Mouse (Mus musculus): ENCODE results near the gene Cdc37. TPM values are rescaled to one million over a fixed set of nuclear protein-coding genes. Genes with fewer than 3 reads are reported as not detected.
A peak's percentile ranks its signal among the peaks of the same experiment; 100 is the strongest.

The Cdc37 gene
- polyA plus RNA-seq, 1 experiment from 2014 or later, result 297 TPM

DNA sequence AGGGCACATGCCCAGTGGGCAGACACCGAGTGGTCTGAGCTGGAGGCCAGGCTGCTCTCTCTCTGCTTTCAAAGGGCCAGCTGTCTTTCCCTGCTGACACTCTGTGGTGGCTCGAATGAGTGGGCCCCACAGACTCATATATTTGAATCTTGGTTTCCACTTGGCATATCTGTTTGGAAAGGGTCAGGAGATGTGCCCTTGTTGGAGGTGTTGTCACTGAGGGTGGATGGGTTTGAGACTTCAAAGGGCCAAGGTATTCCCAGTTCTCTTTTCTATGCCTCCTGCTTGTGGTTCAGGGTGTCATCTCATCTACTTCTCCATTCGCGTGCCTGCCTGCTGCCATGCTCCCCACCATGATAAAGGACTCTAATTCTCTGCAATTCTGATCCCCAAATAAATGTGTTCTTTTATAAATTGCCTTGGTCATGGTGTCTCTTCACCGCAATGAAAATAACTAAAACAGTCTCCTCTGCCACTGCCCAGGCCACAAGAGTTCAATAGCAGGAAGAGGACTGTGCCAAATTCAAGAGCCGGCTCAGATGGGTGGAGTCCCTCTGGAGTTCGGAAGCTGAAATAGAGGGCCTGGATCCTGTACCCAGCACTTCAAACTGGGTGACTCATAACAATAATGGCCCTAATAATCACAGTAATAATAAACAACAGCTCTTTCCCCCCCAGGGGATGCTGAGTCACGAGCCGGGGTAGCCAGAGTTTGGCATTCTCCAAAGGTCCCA is 15.0 kb downstream of the Cdc37 start:
- DNase-seq (ENCODE audit: low spot score, missing footprints) (no peak), ATAC-seq (ENCODE audit: low FRiP score) (no peak)
- no peak overlapping the region for H3K27ac ChIP-seq (ENCODE audit: low read depth, low read length)
- no peak overlapping the region for H3K9ac ChIP-seq (ENCODE audit: low read length)
- 78% methylated on average over 9 of the region's 9 CpGs for WGBS
- H3K4me3 ChIP-seq (ENCODE audit: low read depth, low read length), result no peak overlapping the region
- no peaks in the 10 kb centered on the region for H3K27me3 ChIP-seq (ENCODE audit: control insufficient read depth, insufficient read depth, low read length)
- no peak overlapping the region for H3K4me2 ChIP-seq
- H3K9me3 ChIP-seq (ENCODE audit: control insufficient read depth, low read length), result no peaks in the 10 kb centered on the region
- peaks cover 7% of the 10 kb centered on the region; the same call in 1 of the 2 replicates for H3K36me3 ChIP-seq (ENCODE audit: control insufficient read depth, insufficient read depth, low read length)
- H3K4me1 ChIP-seq (ENCODE audit: control insufficient read depth, insufficient read depth, low read length), result 0 out of 2 replicates have a peak, but pooled peaks cover 4% of the 10 kb centered on the region

DNA sequence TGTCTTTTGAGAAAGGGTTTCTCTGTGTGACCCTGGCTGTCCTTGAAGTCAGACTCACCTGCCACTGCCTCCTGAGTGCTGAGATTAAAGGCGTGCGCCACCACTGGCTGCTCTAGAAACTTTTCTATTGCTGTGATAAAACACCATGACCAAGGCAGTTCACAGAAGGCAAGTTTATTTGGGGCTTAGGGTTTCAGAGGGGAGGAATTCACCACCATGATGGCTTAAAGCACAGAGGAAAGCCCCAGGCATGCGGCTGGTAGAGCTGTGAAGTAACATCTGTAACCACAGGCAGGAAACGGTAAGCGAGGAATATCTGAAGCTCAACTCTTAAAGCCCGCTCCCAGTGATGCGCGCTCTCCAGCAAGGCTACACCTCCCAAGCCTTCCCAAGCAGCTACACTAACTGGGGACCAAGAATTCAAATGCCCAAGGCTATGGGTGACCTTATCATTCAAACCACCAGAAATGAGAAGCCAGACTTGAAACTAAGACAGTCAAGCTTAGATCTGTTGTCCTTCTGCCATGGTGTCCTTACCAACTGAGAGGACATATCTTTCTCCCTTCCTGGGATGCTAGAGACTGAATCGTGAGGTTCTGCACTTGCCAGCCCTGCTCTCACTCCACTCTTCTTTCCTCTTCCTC is 16.6 kb downstream of the Cdc37 start:
- H3K9ac ChIP-seq (ENCODE audit: low read length), result no peak overlapping the region
- H3K36me3 ChIP-seq (ENCODE audit: control insufficient read depth, insufficient read depth, low read length), result no peaks in the 10 kb centered on the region
- no peaks in the 10 kb centered on the region for H3K27me3 ChIP-seq (ENCODE audit: control insufficient read depth, insufficient read depth, low read length)
- no peak overlapping the region for H3K4me3 ChIP-seq (ENCODE audit: low read depth, low read length)
- H3K27ac ChIP-seq (ENCODE audit: low read depth, low read length), result no peak overlapping the region
- H3K9me3 ChIP-seq (ENCODE audit: control insufficient read depth, low read length), result no peaks in the 10 kb centered on the region
- H3K4me2 ChIP-seq, result no peak overlapping the region
- no peak for DNase-seq (ENCODE audit: low spot score, missing footprints)
- H3K4me1 ChIP-seq (ENCODE audit: control insufficient read depth, insufficient read depth, low read length), result 0 out of 2 replicates have a peak, but pooled peaks cover 4% of the 10 kb centered on the region
- ATAC-seq (ENCODE audit: low FRiP score), result no peak
- WGBS, result 83% methylated on average over 9 of the region's 9 CpGs

DNA sequence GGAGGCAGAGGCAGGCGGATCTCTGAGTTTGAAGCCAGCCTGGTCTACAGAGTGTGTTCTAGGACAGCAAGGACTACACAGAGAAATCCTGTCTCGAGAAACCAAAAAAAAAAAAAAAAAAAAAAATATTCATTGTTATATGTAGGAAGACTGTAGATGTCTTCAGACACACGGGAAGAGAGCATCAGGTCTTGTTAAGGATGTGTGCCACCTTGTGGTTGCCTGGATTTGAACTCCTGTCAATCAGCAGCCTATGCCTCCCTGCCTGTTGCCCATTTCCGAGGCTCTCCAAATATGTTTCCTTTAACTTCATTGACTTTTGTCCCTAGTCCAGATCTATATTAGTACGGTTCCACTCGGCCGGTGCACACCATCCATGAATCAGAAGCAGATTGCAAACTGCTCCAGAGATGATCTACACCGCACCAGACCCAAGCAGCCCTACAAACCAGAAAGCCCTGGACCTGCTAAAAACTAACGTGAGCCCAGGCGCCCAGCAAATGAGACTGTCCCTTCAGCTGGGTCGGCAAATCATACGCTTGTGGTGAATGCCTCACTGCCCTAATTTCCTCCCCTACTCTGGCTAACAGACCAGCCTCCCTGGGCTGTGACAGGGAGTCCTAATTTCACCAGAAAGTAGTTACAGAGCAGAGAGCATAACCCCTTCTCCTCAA is 17.5 kb downstream of the Cdc37 start:
- Histone ChIP-seq H3K4me1 (ENCODE audit: control insufficient read depth, insufficient read depth, low read length) (0 out of 2 replicates have a peak, but pooled peaks cover 4% of the 10 kb centered on the region), H3K4me2 (no peak overlapping the region), H3K27me3 (ENCODE audit: control insufficient read depth, insufficient read depth, low read length) (no peaks in the 10 kb centered on the region), H3K27ac (ENCODE audit: low read depth, low read length) (no peak overlapping the region), H3K9ac (ENCODE audit: low read length) (no peak overlapping the region), H3K36me3 (ENCODE audit: control insufficient read depth, insufficient read depth, low read length) (no peaks in the 10 kb centered on the region), H3K4me3 (ENCODE audit: low read depth, low read length) (no peak overlapping the region), H3K9me3 (ENCODE audit: control insufficient read depth, low read length) (no peaks in the 10 kb centered on the region)
- 86% methylated on average over 12 of the region's 12 CpGs for WGBS
- DNase-seq (ENCODE audit: low spot score, missing footprints) (no peak), ATAC-seq (ENCODE audit: low FRiP score) (no peak)

DNA sequence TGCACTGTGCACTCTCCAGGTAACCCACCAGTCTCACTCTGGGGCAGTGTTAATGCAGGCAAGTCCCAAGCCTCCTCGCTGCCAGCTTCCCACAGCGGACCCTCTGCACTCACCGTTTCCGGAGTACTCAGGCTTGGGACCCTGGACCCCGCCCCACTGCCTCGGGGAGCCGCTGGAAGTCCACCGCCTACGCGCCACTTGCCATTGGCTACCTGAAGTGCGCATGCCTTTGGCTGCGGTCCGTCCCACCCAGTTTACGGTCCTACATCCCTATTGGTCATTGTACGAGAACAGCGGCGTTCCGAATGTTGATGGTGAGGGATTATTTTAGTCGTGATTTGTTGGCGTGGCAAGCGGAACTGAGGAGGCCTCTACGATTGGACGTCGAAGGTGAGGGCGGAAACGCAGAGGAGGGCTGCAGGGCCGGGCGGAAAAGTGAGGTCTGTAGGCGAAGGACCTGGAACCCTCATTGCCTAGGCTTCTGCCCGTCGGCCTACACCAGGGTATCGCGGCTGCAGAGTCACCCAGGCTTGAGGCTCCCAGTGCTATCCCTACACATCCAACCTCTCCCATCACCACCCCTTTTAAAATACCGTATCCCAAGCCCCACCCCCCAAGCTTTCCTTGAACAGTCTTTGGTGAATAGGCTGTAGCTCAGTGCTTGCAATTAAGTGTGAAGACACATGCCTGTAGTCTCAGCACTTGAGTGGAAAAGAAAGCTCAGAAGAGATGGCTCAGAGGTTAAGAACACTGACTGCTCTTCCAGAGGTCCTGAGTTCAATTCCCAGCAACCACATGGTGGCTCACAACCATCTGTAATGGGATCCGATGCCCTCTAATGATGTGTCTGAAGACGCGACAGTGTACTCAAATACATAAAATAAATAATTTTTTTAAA is 18.5 kb downstream of the Cdc37 start, which contains the start of gene Tyk2:
TSS of gene Tyk2 (minus strand) at position 185 of the 898 bp plus-strand sequence.
- peak within 1 kb of the TSS; percentile 66 for H3K9ac ChIP-seq (ENCODE audit: low read length)
- H3K9me3 ChIP-seq (ENCODE audit: control insufficient read depth, low read length), result no peaks in the 10 kb centered on the region
- DNase-seq (ENCODE audit: low spot score, missing footprints), result peak; percentile 97
- ATAC-seq (ENCODE audit: low FRiP score), result peak; percentile 99
- peak within 1 kb of the TSS; percentile 49 for H3K4me2 ChIP-seq
- H3K36me3 ChIP-seq (ENCODE audit: control insufficient read depth, insufficient read depth, low read length), result no peaks in the 10 kb centered on the region
- H3K4me1 ChIP-seq (ENCODE audit: control insufficient read depth, insufficient read depth, low read length), result 0 out of 2 replicates have a peak, but pooled peaks cover 4% of the 10 kb centered on the region
- peak within 1 kb of the TSS; percentile 42 for H3K4me3 ChIP-seq (ENCODE audit: low read depth, low read length)
- 6% methylated on average over 37 of the region's 37 CpGs for WGBS
- H3K27ac ChIP-seq (ENCODE audit: low read depth, low read length), result no peak within 1 kb of the TSS
- no peaks in the 10 kb centered on the region for H3K27me3 ChIP-seq (ENCODE audit: control insufficient read depth, insufficient read depth, low read length)

DNA sequence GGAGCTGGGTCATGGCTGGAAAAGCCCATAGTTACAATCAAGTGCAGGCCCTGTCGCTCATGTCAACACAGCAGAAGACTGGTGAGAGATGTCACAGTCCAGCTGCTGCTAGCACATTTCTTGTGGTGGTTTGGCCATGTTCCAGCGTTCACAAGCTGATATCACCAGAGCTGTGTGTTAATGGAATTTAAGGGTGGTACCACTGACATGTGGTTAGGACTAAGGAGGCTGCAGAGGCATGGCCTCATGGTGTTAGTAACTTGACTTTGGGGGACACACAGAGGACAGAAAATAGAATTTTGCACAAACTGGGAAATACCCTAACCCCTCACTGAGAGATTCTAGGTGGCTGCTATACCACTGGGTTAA is 23.5 kb downstream of the Cdc37 start:
- H3K27ac ChIP-seq (ENCODE audit: low read depth, low read length), result no peak overlapping the region
- 0 out of 2 replicates have a peak, but pooled peaks cover 2% of the 10 kb centered on the region for H3K36me3 ChIP-seq (ENCODE audit: control insufficient read depth, insufficient read depth, low read length)
- no peak overlapping the region for H3K4me2 ChIP-seq
- DNase-seq (ENCODE audit: low spot score, missing footprints), result no peak
- H3K9ac ChIP-seq (ENCODE audit: low read length), result no peak overlapping the region
- 88% methylated on average over 2 of the region's 2 CpGs for WGBS
- H3K4me3 ChIP-seq (ENCODE audit: low read depth, low read length), result no peak overlapping the region
- H3K27me3 ChIP-seq (ENCODE audit: control insufficient read depth, insufficient read depth, low read length), result no peaks in the 10 kb centered on the region
- no peaks in the 10 kb centered on the region for H3K9me3 ChIP-seq (ENCODE audit: control insufficient read depth, low read length)
- H3K4me1 ChIP-seq (ENCODE audit: control insufficient read depth, insufficient read depth, low read length), result 0 out of 2 replicates have a peak, but pooled peaks cover 4% of the 10 kb centered on the region
- no peak for ATAC-seq (ENCODE audit: low FRiP score)

DNA sequence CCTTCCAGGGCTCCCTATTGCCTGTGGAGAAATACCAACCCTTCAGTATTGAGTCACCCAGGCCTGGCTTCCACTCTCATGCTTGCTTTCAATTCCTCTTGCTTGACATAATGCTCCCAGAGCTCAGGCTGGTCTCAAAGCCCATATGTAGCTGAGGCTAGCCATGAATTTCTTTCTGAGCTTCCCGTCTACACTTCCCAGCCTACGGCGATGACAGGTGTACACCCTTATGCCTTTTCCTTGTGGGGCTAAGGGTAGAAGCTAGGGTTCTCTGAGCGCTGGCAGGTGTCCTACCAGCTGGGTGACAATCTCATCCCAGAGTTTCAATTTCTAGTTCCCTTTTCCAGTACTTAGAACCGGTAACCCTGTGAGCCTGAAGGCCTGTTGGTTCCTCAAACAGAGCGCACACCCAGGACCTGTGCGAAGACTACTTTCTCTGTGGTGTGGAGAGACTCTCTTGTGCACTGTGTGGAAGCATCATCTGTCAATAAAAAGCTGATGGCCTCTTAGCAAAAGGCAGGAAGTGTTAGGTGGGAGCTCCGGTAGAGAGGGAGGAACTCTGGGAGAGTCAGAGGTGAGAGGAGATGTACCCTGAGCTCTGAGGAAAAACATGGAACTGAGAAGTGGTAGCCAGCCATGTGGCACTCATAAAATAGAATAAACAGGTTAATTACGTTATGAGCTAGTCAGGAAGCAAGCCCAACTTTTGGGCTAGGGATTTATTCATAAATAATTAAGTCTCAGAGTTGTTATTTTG is 24.1 kb downstream of the Cdc37 start:
- WGBS, result 90% methylated on average over 9 of the region's 9 CpGs
- H3K27me3 ChIP-seq (ENCODE audit: control insufficient read depth, insufficient read depth, low read length), result no peaks in the 10 kb centered on the region
- H3K4me3 ChIP-seq (ENCODE audit: low read depth, low read length), result no peak overlapping the region
- no peak overlapping the region for H3K4me2 ChIP-seq
- H3K36me3 ChIP-seq (ENCODE audit: control insufficient read depth, insufficient read depth, low read length), result 0 out of 2 replicates have a peak, but pooled peaks cover 2% of the 10 kb centered on the region
- 0 out of 2 replicates have a peak, but pooled peaks cover 4% of the 10 kb centered on the region for H3K4me1 ChIP-seq (ENCODE audit: control insufficient read depth, insufficient read depth, low read length)
- no peak overlapping the region for H3K9ac ChIP-seq (ENCODE audit: low read length)
- H3K27ac ChIP-seq (ENCODE audit: low read depth, low read length), result no peak overlapping the region
- no peak for DNase-seq (ENCODE audit: low spot score, missing footprints)
- ATAC-seq (ENCODE audit: low FRiP score), result no peak
- H3K9me3 ChIP-seq (ENCODE audit: control insufficient read depth, low read length), result no peaks in the 10 kb centered on the region

DNA sequence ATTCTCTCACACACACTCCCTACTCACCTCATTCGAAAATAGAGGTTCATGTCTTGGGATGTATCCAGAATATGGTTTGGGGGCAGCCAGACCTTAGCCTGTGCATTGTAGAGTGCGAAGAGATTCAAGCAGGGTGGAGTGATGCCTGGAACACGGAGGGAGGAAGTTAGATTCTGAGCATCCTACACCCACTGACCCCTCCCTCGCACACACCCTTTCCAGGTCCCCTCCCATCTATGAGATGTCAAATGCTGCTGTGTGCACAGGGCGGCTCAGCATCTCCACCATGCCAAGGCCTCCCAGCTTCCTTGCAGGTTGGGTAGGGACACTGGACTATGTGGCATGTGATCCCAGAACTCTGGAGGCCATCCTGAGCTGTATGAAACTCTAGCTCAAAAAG is 24.9 kb downstream of the Cdc37 start:
- H3K27ac ChIP-seq (ENCODE audit: low read depth, low read length), result no peak overlapping the region
- ATAC-seq (ENCODE audit: low FRiP score), result no peak
- no peaks in the 10 kb centered on the region for H3K9me3 ChIP-seq (ENCODE audit: control insufficient read depth, low read length)
- H3K4me3 ChIP-seq (ENCODE audit: low read depth, low read length), result no peak overlapping the region
- H3K9ac ChIP-seq (ENCODE audit: low read length), result no peak overlapping the region
- H3K4me1 ChIP-seq (ENCODE audit: control insufficient read depth, insufficient read depth, low read length), result no peaks in the 10 kb centered on the region
- H3K4me2 ChIP-seq, result no peak overlapping the region
- H3K36me3 ChIP-seq (ENCODE audit: control insufficient read depth, insufficient read depth, low read length), result 0 out of 2 replicates have a peak, but pooled peaks cover 2% of the 10 kb centered on the region
- no peak for DNase-seq (ENCODE audit: low spot score, missing footprints)
- H3K27me3 ChIP-seq (ENCODE audit: control insufficient read depth, insufficient read depth, low read length), result no peaks in the 10 kb centered on the region
- 92% methylated on average over 5 of the region's 5 CpGs for WGBS

DNA sequence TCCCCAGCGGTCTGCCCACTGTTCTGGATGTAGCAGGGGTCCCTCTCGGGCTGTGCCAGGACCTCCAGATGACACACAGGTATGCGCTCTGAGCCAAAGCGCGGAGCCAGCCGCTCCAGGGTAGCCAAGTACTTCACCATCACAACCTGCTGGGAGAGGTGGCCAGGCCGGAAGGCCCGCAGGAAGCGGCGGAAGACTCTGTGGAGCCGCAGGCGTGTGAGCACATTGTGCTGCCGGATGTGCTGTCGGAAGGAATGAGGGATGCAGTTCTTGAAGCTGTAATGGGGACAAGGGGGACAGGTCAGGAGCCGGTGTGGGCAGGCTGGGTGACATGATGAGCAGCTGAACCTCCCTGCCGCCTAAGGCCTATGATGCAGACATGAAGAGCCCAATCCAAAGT is 28.3 kb downstream of the Cdc37 start:
- no peak overlapping the region for H3K4me3 ChIP-seq (ENCODE audit: low read depth, low read length)
- H3K27ac ChIP-seq (ENCODE audit: low read depth, low read length), result no peak overlapping the region
- no peak for DNase-seq (ENCODE audit: low spot score, missing footprints)
- no peaks in the 10 kb centered on the region for H3K4me1 ChIP-seq (ENCODE audit: control insufficient read depth, insufficient read depth, low read length)
- H3K9ac ChIP-seq (ENCODE audit: low read length), result no peak overlapping the region
- 0 out of 2 replicates have a peak, but pooled peaks cover 2% of the 10 kb centered on the region for H3K36me3 ChIP-seq (ENCODE audit: control insufficient read depth, insufficient read depth, low read length)
- WGBS, result 90% methylated on average over 16 of the region's 16 CpGs
- no peaks in the 10 kb centered on the region for H3K27me3 ChIP-seq (ENCODE audit: control insufficient read depth, insufficient read depth, low read length)
- H3K9me3 ChIP-seq (ENCODE audit: control insufficient read depth, low read length), result no peaks in the 10 kb centered on the region
- no peak overlapping the region for H3K4me2 ChIP-seq
- no peak for ATAC-seq (ENCODE audit: low FRiP score)

All from midbrain, embryonic 11.5 days (tissue).